ENCODE assay signal across 30 mouse cellular contexts in genomic region chr1:34768875-34769274, GRCm38 (mm10).
A peak's percentile ranks its signal among the peaks of the same experiment; 100 is the strongest.
DNase-seq lines count a peak whose midpoint lies in the region; ATAC-seq and TF ChIP-seq lines count a peak whose summit lies in the region.
"Had no signal": no experiment of that assay in that cellular context is flagged by ENCODE, and none has a peak within 500 bp of the region (broad histone marks: within the 10 kb centered on the region; RNA-seq: fewer than 3 reads in every experiment).

No protein-coding gene starts in this region.

- no peak overlapping the region for H3K27ac ChIP-seq in forebrain, embryonic 16.5 days (ENCODE audit: low read length)
- no peak overlapping the region for H3K27ac ChIP-seq in forebrain, embryonic 14.5 days (ENCODE audit: low read depth, low read length)
- H3K27ac ChIP-seq in hindbrain, embryonic 16.5 days (ENCODE audit: low read depth, low read length): peak overlapping the region; percentile 42; the same call in 1 of the 2 replicates
- H3K27ac ChIP-seq in hindbrain, embryonic 12.5 days: no peak overlapping the region
- H3K27ac ChIP-seq in midbrain, embryonic 16.5 days (ENCODE audit: low read length): no peak overlapping the region
- H3K27ac ChIP-seq in midbrain, postnatal 0 days (ENCODE audit: low read depth, low read length): no peak overlapping the region
- no peak overlapping the region for H3K27ac ChIP-seq in neural tube, embryonic 14.5 days (ENCODE audit: low read depth, low read length)
- H3K27ac ChIP-seq: embryonic facial prominence, embryonic 12.5 days; heart, embryonic 10.5 days; heart, embryonic 15.5 days; kidney, postnatal 0 days; left cerebral cortex, adult 2 months; limb, embryonic 12.5 days; liver, embryonic 15.5 days; midbrain, embryonic 10.5 days; stomach, embryonic 15.5 days had no signal

- DNase-seq in forebrain, embryonic 14.5 days (ENCODE audit: low spot score): no peak
- no peak for DNase-seq in midbrain, postnatal 0 days (ENCODE audit: low spot score)
- no peak for DNase-seq in urinary bladder, adult 2 months (ENCODE audit: low spot score)
- DNase-seq: adrenal gland, postnatal 14 days; cerebellum, adult 11-12 months; cerebellum, adult 9-11 months; embryo, embryonic 11 days; gastrocnemius, postnatal 14 days; heart, postnatal 36 days; kidney, adult 8-10 months; kidney, postnatal 4 days; layer of hippocampus, adult 9-11 months; lung, embryonic 14.5 days; lung, postnatal 14 days; thymus, postnatal 14 days had no signal

- WGBS in forebrain, embryonic 16.5 days: 70% methylated on average over 6 of the region's 6 CpGs
- 66% methylated on average over 6 of the region's 6 CpGs for WGBS in forebrain, embryonic 14.5 days
- WGBS in hindbrain, embryonic 16.5 days: 52% methylated on average over 6 of the region's 6 CpGs
- WGBS in hindbrain, embryonic 12.5 days: 65% methylated on average over 6 of the region's 6 CpGs
- 74% methylated on average over 6 of the region's 6 CpGs for WGBS in midbrain, embryonic 16.5 days
- 71% methylated on average over 6 of the region's 6 CpGs for WGBS in midbrain, postnatal 0 days
- WGBS in neural tube, embryonic 14.5 days: 60% methylated on average over 6 of the region's 6 CpGs

- no peaks in the 10 kb centered on the region for H3K4me1 ChIP-seq in forebrain, embryonic 16.5 days (replicated peaks; ENCODE audit: control insufficient read depth, insufficient read depth, low read length)
- no peaks in the 10 kb centered on the region for H3K4me1 ChIP-seq in forebrain, embryonic 14.5 days (ENCODE audit: control insufficient read depth, insufficient read depth, low read length)
- H3K4me1 ChIP-seq in hindbrain, embryonic 16.5 days (ENCODE audit: control insufficient read depth, insufficient read depth, low read depth, low read length): peaks cover 4% of the 10 kb centered on the region
- H3K4me1 ChIP-seq in hindbrain, embryonic 12.5 days: 0 out of 2 replicates have a peak, but pooled peaks cover 2% of the 10 kb centered on the region
- no peaks in the 10 kb centered on the region for H3K4me1 ChIP-seq in midbrain, embryonic 16.5 days (ENCODE audit: control insufficient read depth, insufficient read depth, low read length)
- 0 out of 2 replicates have a peak, but pooled peaks cover 3% of the 10 kb centered on the region for H3K4me1 ChIP-seq in midbrain, postnatal 0 days (ENCODE audit: insufficient read depth, low read length)
- H3K4me1 ChIP-seq in neural tube, embryonic 14.5 days (ENCODE audit: control insufficient read depth, insufficient read depth, low read length): peaks cover 6% of the 10 kb centered on the region; the same call in 1 of the 2 replicates
- H3K4me1 ChIP-seq: embryonic facial prominence, embryonic 12.5 days; limb, embryonic 12.5 days; liver, embryonic 15.5 days; midbrain, embryonic 10.5 days; stomach, embryonic 15.5 days had no signal

- no peak overlapping the region for H3K4me3 ChIP-seq in forebrain, embryonic 16.5 days (replicated peaks; ENCODE audit: low read length)
- no peak overlapping the region for H3K4me3 ChIP-seq in forebrain, embryonic 14.5 days (ENCODE audit: low read depth, low read length)
- H3K4me3 ChIP-seq in hindbrain, embryonic 16.5 days (ENCODE audit: low read length): no peak overlapping the region
- H3K4me3 ChIP-seq in hindbrain, embryonic 12.5 days: no peak overlapping the region
- no peak overlapping the region for H3K4me3 ChIP-seq in midbrain, embryonic 16.5 days (ENCODE audit: low read depth, low read length)
- H3K4me3 ChIP-seq in midbrain, postnatal 0 days (ENCODE audit: low read depth, low read length): no peak overlapping the region
- H3K4me3 ChIP-seq in neural tube, embryonic 14.5 days (ENCODE audit: low read depth, low read length): no peak overlapping the region
- H3K4me3 ChIP-seq: embryonic facial prominence, embryonic 12.5 days; heart, embryonic 10.5 days; heart, embryonic 15.5 days; left cerebral cortex, adult 2 months; limb, embryonic 12.5 days; liver, embryonic 15.5 days; midbrain, embryonic 10.5 days; stomach, embryonic 15.5 days had no signal

- TF ChIP-seq CTCF in midbrain, postnatal 0 days (IDR thresholded peaks at IDR 0.05): no peak

- peak; percentile 49; the same call in 1 of the 2 replicates for ATAC-seq in forebrain, embryonic 16.5 days
- no peak for ATAC-seq in forebrain, embryonic 14.5 days
- ATAC-seq in hindbrain, embryonic 16.5 days: peak; percentile 51
- ATAC-seq in hindbrain, embryonic 12.5 days (ENCODE audit: low FRiP score): no peak; the same call in 1 of the 2 replicates
- peak; percentile 17; the same call in 1 of the 2 replicates for ATAC-seq in midbrain, embryonic 16.5 days
- ATAC-seq in midbrain, postnatal 0 days (ENCODE audit: low FRiP score): no peak
- ATAC-seq in neural tube, embryonic 14.5 days (ENCODE audit: low read depth): peak; percentile 44; the same call in 1 of the 2 replicates
- ATAC-seq: intestine, embryonic 16.5 days had no signal

- no peaks in the 10 kb centered on the region for H3K36me3 ChIP-seq in forebrain, embryonic 16.5 days (ENCODE audit: control insufficient read depth, insufficient read depth)
- H3K36me3 ChIP-seq in forebrain, embryonic 14.5 days (ENCODE audit: control insufficient read depth, insufficient read depth, low read length): no peaks in the 10 kb centered on the region
- H3K36me3 ChIP-seq in hindbrain, embryonic 16.5 days (ENCODE audit: control insufficient read depth, insufficient read depth, low read length): no peaks in the 10 kb centered on the region
- no peaks in the 10 kb centered on the region for H3K36me3 ChIP-seq in hindbrain, embryonic 12.5 days
- no peaks in the 10 kb centered on the region for H3K36me3 ChIP-seq in midbrain, embryonic 16.5 days (ENCODE audit: control insufficient read depth, insufficient read depth, low read length)
- H3K36me3 ChIP-seq in midbrain, postnatal 0 days (ENCODE audit: insufficient read depth, low read length): no peaks in the 10 kb centered on the region
- no peaks in the 10 kb centered on the region for H3K36me3 ChIP-seq in neural tube, embryonic 14.5 days (ENCODE audit: control insufficient read depth, insufficient read depth, low read length)
- H3K36me3 ChIP-seq: embryonic facial prominence, embryonic 12.5 days; heart, embryonic 10.5 days; heart, embryonic 15.5 days; limb, embryonic 12.5 days; liver, embryonic 15.5 days; midbrain, embryonic 10.5 days; stomach, embryonic 15.5 days had no signal

- no peaks in the 10 kb centered on the region for H3K27me3 ChIP-seq in forebrain, embryonic 16.5 days (replicated peaks; ENCODE audit: control insufficient read depth, insufficient read depth, low read length)
- no peaks in the 10 kb centered on the region for H3K27me3 ChIP-seq in forebrain, embryonic 14.5 days (replicated peaks; ENCODE audit: control insufficient read depth, insufficient read depth, low read length)
- H3K27me3 ChIP-seq in hindbrain, embryonic 16.5 days (replicated peaks; ENCODE audit: control insufficient read depth, insufficient read depth, low read length): no peaks in the 10 kb centered on the region
- no peaks in the 10 kb centered on the region for H3K27me3 ChIP-seq in hindbrain, embryonic 12.5 days
- no peaks in the 10 kb centered on the region for H3K27me3 ChIP-seq in midbrain, embryonic 16.5 days (ENCODE audit: control insufficient read depth, insufficient read depth, low read depth, low read length)
- H3K27me3 ChIP-seq in midbrain, postnatal 0 days (ENCODE audit: insufficient read depth, low read length): no peaks in the 10 kb centered on the region
- H3K27me3 ChIP-seq in neural tube, embryonic 14.5 days (ENCODE audit: control insufficient read depth, insufficient read depth, low read length): no peaks in the 10 kb centered on the region
- H3K27me3 ChIP-seq: embryonic facial prominence, embryonic 12.5 days; heart, embryonic 15.5 days; limb, embryonic 12.5 days; liver, embryonic 15.5 days; stomach, embryonic 15.5 days had no signal

- no peak overlapping the region for H3K9ac ChIP-seq in forebrain, embryonic 16.5 days (replicated peaks; ENCODE audit: low read depth, low read length)
- no peak overlapping the region for H3K9ac ChIP-seq in forebrain, embryonic 14.5 days (ENCODE audit: low read length)
- 0 out of 2 replicates have a peak overlapping the region, but pooled peaks have one; percentile 13 for H3K9ac ChIP-seq in hindbrain, embryonic 16.5 days (ENCODE audit: low read depth, low read length)
- no peak overlapping the region for H3K9ac ChIP-seq in hindbrain, embryonic 12.5 days
- H3K9ac ChIP-seq in midbrain, embryonic 16.5 days (ENCODE audit: low read depth, low read length): no peak overlapping the region
- no peak overlapping the region for H3K9ac ChIP-seq in midbrain, postnatal 0 days (replicated peaks; ENCODE audit: low read length, poor library complexity, severe bottlenecking)
- H3K9ac ChIP-seq in neural tube, embryonic 14.5 days (replicated peaks; ENCODE audit: low read depth, low read length): no peak overlapping the region
- H3K9ac ChIP-seq: embryonic facial prominence, embryonic 12.5 days; heart, embryonic 15.5 days; limb, embryonic 12.5 days; liver, embryonic 15.5 days; lung, embryonic 14.5 days; stomach, embryonic 15.5 days had no signal

- H3K4me2 ChIP-seq in forebrain, embryonic 16.5 days (ENCODE audit: low read length): no peak overlapping the region
- no peak overlapping the region for H3K4me2 ChIP-seq in forebrain, embryonic 14.5 days (ENCODE audit: low read length)
- no peak overlapping the region for H3K4me2 ChIP-seq in hindbrain, embryonic 16.5 days (ENCODE audit: low read length)
- H3K4me2 ChIP-seq in hindbrain, embryonic 12.5 days (replicated peaks): no peak overlapping the region
- no peak overlapping the region for H3K4me2 ChIP-seq in midbrain, embryonic 16.5 days (ENCODE audit: low read length)
- H3K4me2 ChIP-seq in midbrain, postnatal 0 days (ENCODE audit: low read depth, low read length, poor library complexity, severe bottlenecking): no peak overlapping the region
- no peak overlapping the region for H3K4me2 ChIP-seq in neural tube, embryonic 14.5 days (ENCODE audit: low read depth, low read length)
- H3K4me2 ChIP-seq: embryonic facial prominence, embryonic 12.5 days; heart, embryonic 15.5 days; limb, embryonic 12.5 days; liver, embryonic 15.5 days; lung, embryonic 14.5 days; stomach, embryonic 15.5 days had no signal

- H3K9me3 ChIP-seq in forebrain, embryonic 16.5 days (ENCODE audit: control insufficient read depth, low read length): no peaks in the 10 kb centered on the region
- no peaks in the 10 kb centered on the region for H3K9me3 ChIP-seq in forebrain, embryonic 14.5 days (replicated peaks; ENCODE audit: control insufficient read depth, low read length)
- no peaks in the 10 kb centered on the region for H3K9me3 ChIP-seq in hindbrain, embryonic 16.5 days (ENCODE audit: control insufficient read depth, low read length)
- no peaks in the 10 kb centered on the region for H3K9me3 ChIP-seq in hindbrain, embryonic 12.5 days (replicated peaks)
- no peaks in the 10 kb centered on the region for H3K9me3 ChIP-seq in midbrain, embryonic 16.5 days (replicated peaks; ENCODE audit: control insufficient read depth, low read length, poor library complexity, severe bottlenecking)
- H3K9me3 ChIP-seq in midbrain, postnatal 0 days (ENCODE audit: low read length): no peaks in the 10 kb centered on the region
- no peaks in the 10 kb centered on the region for H3K9me3 ChIP-seq in neural tube, embryonic 14.5 days (ENCODE audit: control insufficient read depth, low read length)
- H3K9me3 ChIP-seq: embryonic facial prominence, embryonic 12.5 days; heart, embryonic 10.5 days; heart, embryonic 15.5 days; limb, embryonic 12.5 days; liver, embryonic 15.5 days; midbrain, embryonic 10.5 days; stomach, embryonic 15.5 days had no signal

Comparison
In these comparisons a context has a peak if more than half of its experiments do, and no peak if none do; other contexts are left out.
1. ATAC-seq: peak in forebrain, embryonic 16.5 days (single experiment), hindbrain, embryonic 16.5 days (single experiment), midbrain, embryonic 16.5 days (single experiment) and neural tube, embryonic 14.5 days (single experiment); none in forebrain, embryonic 14.5 days (single experiment), hindbrain, embryonic 12.5 days (single experiment) and midbrain, postnatal 0 days (single experiment).